Mouse (Mus musculus): Measurements from ENCODE around the gene Tmcc2. TPM values are rescaled to one million over a fixed set of nuclear protein-coding genes. Genes with fewer than 3 reads are reported as not detected.

Tmcc2 gene
- total and polyA plus RNA-seq, 3 experiments = 0.14 to 0.34 TPM; not detected in 1

DNA sequence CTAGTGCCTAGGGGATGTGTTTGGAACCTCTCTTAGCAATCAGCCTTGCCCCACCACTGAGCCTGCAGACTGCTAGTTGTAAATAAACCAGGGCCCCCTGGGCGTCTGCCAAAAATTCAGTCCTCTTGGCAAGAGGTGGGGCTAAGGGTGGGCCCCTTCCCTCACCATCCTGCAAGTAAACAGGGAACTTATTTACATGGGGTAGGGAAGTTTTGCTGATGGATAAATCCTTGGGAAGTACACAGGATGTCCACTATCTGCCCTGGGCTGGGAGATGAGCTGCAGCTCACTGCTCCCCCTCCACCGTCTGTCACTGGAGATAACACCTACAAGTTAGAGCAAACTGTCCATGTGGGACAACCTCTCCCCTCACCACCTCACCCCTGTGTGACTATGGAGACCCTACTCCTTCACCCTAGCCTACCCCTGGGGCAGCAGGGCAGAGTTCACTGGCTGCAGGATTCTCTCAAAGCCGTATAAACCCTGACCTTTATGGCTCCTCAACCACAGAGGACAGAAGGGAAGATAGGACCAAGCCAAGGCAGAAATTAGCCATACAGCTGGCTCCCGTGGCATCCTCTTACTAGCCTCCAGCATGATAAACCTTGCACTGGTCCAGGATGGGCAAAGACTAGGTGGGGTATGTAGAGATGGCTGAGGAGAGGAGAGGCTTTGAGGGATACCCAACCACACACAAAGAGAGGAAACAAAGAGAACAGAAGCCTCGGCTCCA is 16.8 kb downstream of the Tmcc2 start:
- H3K4me1 ChIP-seq (ENCODE audit: control insufficient read depth in 1 of 2, insufficient read depth in 2 of 2) = peaks cover 3 to 20% of the 10 kb centered on the region in 2 experiments; a peak in 3 of 4 replicates
- no peak overlapping the region for H3K4me3 ChIP-seq (replicated peaks in 1 of 3; ENCODE audit: low read depth in 2 of 3, low read length in 2 of 3, poor library complexity in 1 of 3)
- dilution Hi-C loops (cut with MboI; ENCODE audit: extremely low pct_ligation_motif_present, extremely low pct_unique_long_range_greater_than_20kb, low sequenced_read_pairs) (no loop called here), in situ Hi-C loops (cut with MboI; ENCODE audit: low pct_ligation_motif_present, low pct_unique_long_range_greater_than_20kb, low sequenced_read_pairs) (no loop called here)
- H3K79me2 ChIP-seq (replicated peaks; ENCODE audit: control insufficient read depth, extremely low read depth, insufficient read depth, poor library complexity, severe bottlenecking) = no peaks in the 10 kb centered on the region
- DNase-seq (ENCODE audit: extremely low read depth) = no peak
- no peak overlapping the region for H3K4me2 ChIP-seq (ENCODE audit: insufficient read depth, low read depth, poor library complexity, severe bottlenecking)
- TF ChIP-seq MYC (IDR thresholded peaks at IDR 0.05; ENCODE audit: low read depth, low read length) = no peak
- no peak overlapping the region for H3K27ac ChIP-seq (ENCODE audit: insufficient read depth, low read depth)
- H3K9ac ChIP-seq (ENCODE audit: insufficient read depth, low read depth) = no peak overlapping the region
- no peaks in the 10 kb centered on the region for H3K9me3 ChIP-seq (replicated peaks; ENCODE audit: low read length)
- H3K36me3 ChIP-seq (replicated peaks in 1 of 2; ENCODE audit: control insufficient read depth in 1 of 2, insufficient read depth in 1 of 2, low read length in 1 of 2) = no peaks in the 10 kb centered on the region
- peaks cover 32% of the 10 kb centered on the region for H3K27me3 ChIP-seq (replicated peaks)

DNA sequence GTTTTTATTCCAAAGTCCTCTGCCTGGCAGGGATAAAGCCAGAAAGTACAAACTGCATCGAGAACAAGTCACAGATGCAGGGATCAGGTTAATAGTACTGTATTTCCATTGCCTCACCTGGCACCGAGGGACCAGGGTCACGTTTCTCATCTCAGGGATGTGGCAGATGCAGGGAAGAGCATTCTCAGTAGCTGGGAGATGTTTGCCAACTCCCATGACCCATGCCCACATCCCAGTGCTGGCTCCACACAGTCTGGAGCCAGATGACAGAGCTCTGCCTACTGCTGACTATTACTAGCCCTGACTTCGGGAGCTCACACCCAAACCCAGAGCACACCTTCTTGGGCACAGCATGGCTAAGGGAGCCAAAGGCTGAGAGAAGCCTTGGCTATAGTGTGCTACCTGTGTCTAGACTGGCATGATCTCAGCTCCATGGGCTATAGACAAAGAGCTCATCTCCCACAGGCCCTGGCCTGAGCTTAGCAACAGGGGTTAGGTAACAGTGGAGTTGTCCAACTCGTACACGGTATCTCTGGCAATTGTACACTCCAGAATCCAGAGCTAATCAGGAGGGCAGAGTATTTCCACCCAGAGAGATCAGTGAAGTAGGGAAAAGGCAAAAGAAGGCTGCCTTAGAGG is 18.1 kb downstream of the Tmcc2 start:
- Histone ChIP-seq H3K27me3 (replicated peaks) (peaks cover 20% of the 10 kb centered on the region), H3K9me3 (replicated peaks; ENCODE audit: low read length) (no peaks in the 10 kb centered on the region), H3K36me3 (replicated peaks in 1 of 2; ENCODE audit: control insufficient read depth in 1 of 2, insufficient read depth in 1 of 2, low read length in 1 of 2) (no peaks in the 10 kb centered on the region), H3K9ac (ENCODE audit: insufficient read depth, low read depth) (no peak overlapping the region), H3K79me2 (replicated peaks; ENCODE audit: control insufficient read depth, extremely low read depth, insufficient read depth, poor library complexity, severe bottlenecking) (no peaks in the 10 kb centered on the region), H3K4me2 (ENCODE audit: insufficient read depth, low read depth, poor library complexity, severe bottlenecking) (no peak overlapping the region), H3K27ac (ENCODE audit: insufficient read depth, low read depth) (no peak overlapping the region), H3K4me3 (replicated peaks in 1 of 3; ENCODE audit: low read depth in 2 of 3, low read length in 2 of 3, poor library complexity in 1 of 3) (no peak overlapping the region), H3K4me1 (ENCODE audit: control insufficient read depth in 1 of 2, insufficient read depth in 2 of 2) (peaks cover 3 to 21% of the 10 kb centered on the region in 2 experiments; a peak in 3 of 4 replicates)
- no peak for DNase-seq (ENCODE audit: extremely low read depth)
- dilution Hi-C loops (cut with MboI; ENCODE audit: extremely low pct_ligation_motif_present, extremely low pct_unique_long_range_greater_than_20kb, low sequenced_read_pairs) (no loop called here), in situ Hi-C loops (cut with MboI; ENCODE audit: low pct_ligation_motif_present, low pct_unique_long_range_greater_than_20kb, low sequenced_read_pairs) (no loop called here)
- TF ChIP-seq BHLHE40 (IDR thresholded peaks at IDR 0.05; ENCODE audit: low read depth, low read length) (no peak), JUND (conservative IDR thresholded peaks at IDR 0.05; ENCODE audit: low read depth, low read length) (no peak), USF2 (conservative IDR thresholded peaks at IDR 0.05; ENCODE audit: low read depth, low read length) (no peak), MYC (IDR thresholded peaks at IDR 0.05; ENCODE audit: low read depth, low read length) (no peak), RAD21 (IDR thresholded peaks at IDR 0.05; ENCODE audit: low read depth, low read length) (no peak), RCOR1 (conservative IDR thresholded peaks at IDR 0.05; ENCODE audit: low read depth, low read length) (no peak), UBTF (IDR thresholded peaks at IDR 0.05; ENCODE audit: low read depth, low read length) (no peak), KAT2A (IDR thresholded peaks at IDR 0.05; ENCODE audit: insufficient replicate concordance, low read length) (no peak), JUN (IDR thresholded peaks at IDR 0.05; ENCODE audit: insufficient read depth, low read depth, low read length) (no peak), EP300 (IDR thresholded peaks at IDR 0.05; ENCODE audit: low read length) (no peak), CHD2 (IDR thresholded peaks at IDR 0.05; ENCODE audit: low read length) (no peak)

DNA sequence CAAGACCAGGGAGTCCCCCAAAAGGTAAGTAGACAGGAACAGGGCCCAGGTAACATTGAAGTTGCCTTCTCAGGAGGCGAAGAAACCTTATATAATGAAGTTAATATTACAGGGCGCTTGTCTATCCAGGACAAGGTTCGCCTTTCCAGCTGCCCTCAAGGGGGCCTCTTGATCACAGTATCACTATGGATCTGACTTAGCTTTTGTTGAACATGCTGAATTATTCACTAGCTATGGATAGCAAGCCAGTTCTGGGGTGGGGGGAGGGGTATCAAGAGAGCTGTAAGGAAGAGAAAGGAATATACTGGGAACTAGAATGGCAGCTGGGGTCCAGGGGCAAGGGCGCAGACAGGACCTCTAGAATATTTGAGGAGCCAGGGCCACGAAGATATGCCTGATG is 18.7 kb downstream of the Tmcc2 start:
- Histone ChIP-seq H3K27me3 (replicated peaks) (peaks cover 13% of the 10 kb centered on the region), H3K4me1 (ENCODE audit: control insufficient read depth in 1 of 2, insufficient read depth in 2 of 2) (peaks cover 3 to 27% of the 10 kb centered on the region in 2 experiments; a peak in 3 of 4 replicates), H3K4me2 (ENCODE audit: insufficient read depth, low read depth, poor library complexity, severe bottlenecking) (no peak overlapping the region), H3K36me3 (replicated peaks in 1 of 2; ENCODE audit: control insufficient read depth in 1 of 2, insufficient read depth in 1 of 2, low read length in 1 of 2) (no peaks in the 10 kb centered on the region), H3K4me3 (replicated peaks in 1 of 3; ENCODE audit: low read depth in 2 of 3, low read length in 2 of 3, poor library complexity in 1 of 3) (no peak overlapping the region), H3K9me3 (replicated peaks; ENCODE audit: low read length) (no peaks in the 10 kb centered on the region), H3K27ac (ENCODE audit: insufficient read depth, low read depth) (no peak overlapping the region), H3K79me2 (replicated peaks; ENCODE audit: control insufficient read depth, extremely low read depth, insufficient read depth, poor library complexity, severe bottlenecking) (no peaks in the 10 kb centered on the region), H3K9ac (ENCODE audit: insufficient read depth, low read depth) (no peak overlapping the region)
- in situ Hi-C loops (cut with MboI; ENCODE audit: low pct_ligation_motif_present, low pct_unique_long_range_greater_than_20kb, low sequenced_read_pairs) = no loop called here
- dilution Hi-C loops (cut with MboI; ENCODE audit: extremely low pct_ligation_motif_present, extremely low pct_unique_long_range_greater_than_20kb, low sequenced_read_pairs) = no loop called here
- no peak for DNase-seq (ENCODE audit: extremely low read depth)
- no peak for TF ChIP-seq SMC3 (IDR thresholded peaks at IDR 0.05; ENCODE audit: low read depth, low read length)
- TF ChIP-seq ZMIZ1 (IDR thresholded peaks at IDR 0.05; ENCODE audit: low read depth, low read length) = no peak
- TF ChIP-seq E2F4 (IDR thresholded peaks at IDR 0.05; ENCODE audit: insufficient replicate concordance, low read depth, low read length) = no peak
- no peak for TF ChIP-seq CHD1 (IDR thresholded peaks at IDR 0.05; ENCODE audit: low read depth, low read length)
- no peak for TF ChIP-seq GABPA (IDR thresholded peaks at IDR 0.05; ENCODE audit: insufficient replicate concordance, low read depth, low read length)
- TF ChIP-seq ZC3H11A (IDR thresholded peaks at IDR 0.05; ENCODE audit: low read depth, low read length) = no peak
- no peak for TF ChIP-seq MAFK (IDR thresholded peaks at IDR 0.05; ENCODE audit: insufficient replicate concordance, low read length)
- TF ChIP-seq BHLHE40 (IDR thresholded peaks at IDR 0.05; ENCODE audit: low read depth, low read length) = no peak
- TF ChIP-seq MEF2A (IDR thresholded peaks at IDR 0.05; ENCODE audit: borderline replicate concordance, low read depth, low read length) = no peak
- TF ChIP-seq POLR2A (IDR thresholded peaks at IDR 0.05; ENCODE audit: low read depth, low read length) = no peak
- no peak for TF ChIP-seq USF2 (conservative IDR thresholded peaks at IDR 0.05; ENCODE audit: low read depth, low read length)
- TF ChIP-seq EP300 (IDR thresholded peaks at IDR 0.05; ENCODE audit: low read length) = no peak
- TF ChIP-seq NELFE (IDR thresholded peaks at IDR 0.05; ENCODE audit: low read depth, low read length) = no peak
- TF ChIP-seq USF1 (IDR thresholded peaks at IDR 0.05; ENCODE audit: low read depth, low read length) = no peak
- no peak for TF ChIP-seq RCOR1 (conservative IDR thresholded peaks at IDR 0.05; ENCODE audit: low read depth, low read length)
- no peak for TF ChIP-seq SIN3A (IDR thresholded peaks at IDR 0.05; ENCODE audit: low read length)

All from CH12.LX (cell line).